Mouse (Mus musculus) liver, postnatal 0 days (tissue): ENCODE measurements around the gene Josd1. TPM values are rescaled to one million over a fixed set of nuclear protein-coding genes. Genes with fewer than 3 reads are reported as not detected.

Experiments used
- ATAC-seq: fragments of 200-750 bp; cut with Nextera tagmentation; 2 replicates; pipeline ENCODE4 v1.8.0; 2017; ENCODE audit warnings: mild to moderate bottlenecking, moderate library complexity
- DNase-seq: peaks from one replicate; pipeline ENCODE4 v3.0.0-alpha.2; 2016
- H3K27ac ChIP-seq: fragments of 300-500 bp; sonication (generic); 2 replicates; pipeline ENCODE4 v1.5.1; 2014; ENCODE audit warnings: antibody characterized with exemption, moderate library complexity, mild to moderate bottlenecking, low read depth
- H3K27me3 ChIP-seq: fragments of 300-500 bp; sonication (generic); 2 replicates; pipeline ENCODE4 v1.6.1; 2014; ENCODE audit warnings: low read length, control low read depth, mixed read lengths; ENCODE audit not compliant: insufficient read depth
- H3K36me3 ChIP-seq: fragments of 300-500 bp; sonication (generic); replicated peaks from 2 replicates; pipeline ENCODE4 v1.6.1; 2014; ENCODE audit warnings: mild to moderate bottlenecking, control low read depth, low read length, moderate library complexity, mixed read lengths; ENCODE audit not compliant: insufficient read depth
- H3K4me1 ChIP-seq: fragments of 300-500 bp; sonication (generic); 2 replicates; pipeline ENCODE4 v1.6.1; 2014; ENCODE audit warnings: antibody characterized with exemption, mild to moderate bottlenecking, control low read depth; ENCODE audit not compliant: insufficient read depth
- H3K4me2 ChIP-seq: fragments of 300-500 bp; sonication (generic); 2 replicates; pipeline ENCODE4 v1.6.1; 2014; ENCODE audit warnings: low read depth, mild to moderate bottlenecking, low read length, moderate library complexity, mixed read lengths
- H3K4me3 ChIP-seq: fragments of 300-500 bp; sonication (generic); 2 replicates; pipeline ENCODE4 v1.5.1; 2014; ENCODE audit warnings: low read depth, low read length
- H3K9ac ChIP-seq: fragments of 300-500 bp; sonication (generic); replicated peaks from 2 replicates; pipeline ENCODE4 v1.6.1; 2014; ENCODE audit warnings: mild to moderate bottlenecking, moderate library complexity
- H3K9me3 ChIP-seq: fragments of 300-500 bp; sonication (generic); 2 replicates; pipeline ENCODE4 v1.6.1; 2016; ENCODE audit warnings: mild to moderate bottlenecking, control low read depth, low read length, mixed read lengths
- CTCF ChIP-seq: sonication (generic); IDR thresholded peaks from 2 replicates; pipeline ENCODE4 v1.5.1; 2016; ENCODE audit warnings: antibody characterized with exemption, low read depth
- EP300 ChIP-seq: IDR thresholded peaks from 2 replicates; pipeline ENCODE4 v1.6.1; 2016; ENCODE audit warnings: antibody characterized with exemption, low read depth, mild to moderate bottlenecking
- WGBS: fragments of 180-500 bp; shearing (Covaris S2); extraction: QIAGEN DNeasy Blood & Tissue Kit; methylation state at CpG from one replicate; pipeline ENCODE4 v1.1.7; 2014; ENCODE audit not compliant: insufficient replicate concordance; 5-methylcytosine and 5-hydroxymethylcytosine counted together
- polyA plus RNA-seq: library from polyadenylated mRNA; unstranded; fragments of >200 nt; fragmentation: Nextera tagmentation; extraction: Ambion mirVana; gene quantifications from 2 replicates; pipeline ENCODE4 v1.2.1, GENCODE M21; 2015

Josd1 gene
- polyA plus RNA-seq, 1 experiment from 2014 or later = 13.3 TPM

GRCm38 (mm10) chr15:79657837-79658530 is 29.7 kb downstream of the Josd1 start:
- Histone ChIP-seq H3K9ac (peak overlapping the region; percentile 84), H3K9me3 (no peaks in the 10 kb centered on the region), H3K4me2 (peak overlapping the region; percentile 99), H3K4me3 (peak overlapping the region; percentile 73), H3K27me3 (no peaks in the 10 kb centered on the region), H3K4me1 (peaks cover 6% of the 10 kb centered on the region; the same call in 1 of the 2 replicates), H3K27ac (peak overlapping the region; percentile 90), H3K36me3 (0 out of 2 replicates have a peak, but pooled peaks cover 2% of the 10 kb centered on the region)
- DNase-seq = peak; percentile 90
- WGBS = 4% methylated on average over 16 of the region's 16 CpGs
- peak; percentile 77 for TF ChIP-seq CTCF
- TF ChIP-seq EP300 = 0 out of 2 replicates have a peak, but pooled peaks have one; percentile 12
- peak; percentile 44 for ATAC-seq

- TF ChIP-seq EP300 = no peak
- TF ChIP-seq CTCF = no peak
- Histone ChIP-seq H3K27ac (no peak overlapping the region), H3K4me2 (no peak overlapping the region), H3K4me1 (peaks cover 6% of the 10 kb centered on the region; the same call in 1 of the 2 replicates), H3K9me3 (0 out of 2 replicates have a peak, but pooled peaks cover 2% of the 10 kb centered on the region), H3K9ac (no peak overlapping the region), H3K4me3 (no peak overlapping the region), H3K36me3 (no peaks in the 10 kb centered on the region), H3K27me3 (no peaks in the 10 kb centered on the region)
- ATAC-seq (no peak), DNase-seq (no peak)
- 88% methylated on average over 14 of the region's 14 CpGs for WGBS
These were observed 31.3 kb downstream of the Josd1 start for GRCm38 (mm10) chr15:79656451-79656850.

- Histone ChIP-seq H3K4me2 (no peak overlapping the region), H3K4me1 (no peaks in the 10 kb centered on the region), H3K27ac (no peak overlapping the region), H3K4me3 (no peak overlapping the region), H3K9ac (no peak overlapping the region), H3K36me3 (no peaks in the 10 kb centered on the region), H3K9me3 (0 out of 2 replicates have a peak, but pooled peaks cover 3% of the 10 kb centered on the region), H3K27me3 (no peaks in the 10 kb centered on the region)
- ATAC-seq = no peak
- TF ChIP-seq CTCF (peak; percentile 70), EP300 (no peak)
- peak; percentile 44 for DNase-seq
- WGBS = 83% methylated on average over 4 of the region's 4 CpGs
These were observed 36.2 kb downstream of the Josd1 start for GRCm38 (mm10) chr15:79651481-79651880.

- Histone ChIP-seq H3K4me3 (no peak overlapping the region), H3K27ac (no peak overlapping the region), H3K9ac (no peak overlapping the region), H3K36me3 (no peaks in the 10 kb centered on the region), H3K4me2 (no peak overlapping the region), H3K27me3 (no peaks in the 10 kb centered on the region), H3K4me1 (no peaks in the 10 kb centered on the region), H3K9me3 (0 out of 2 replicates have a peak, but pooled peaks cover 3% of the 10 kb centered on the region)
- no peak for TF ChIP-seq EP300
- TF ChIP-seq CTCF = peak; percentile 78
- DNase-seq (peak; percentile 67), ATAC-seq (peak; percentile 38; the same call in 1 of the 2 replicates)
These were observed 37.1 kb downstream of the Josd1 start for GRCm38 (mm10) chr15:79650569-79650968.

- 74% methylated on average over 12 of the region's 12 CpGs for WGBS
- Histone ChIP-seq H3K4me3 (no peak overlapping the region), H3K27ac (no peak overlapping the region), H3K9me3 (0 out of 2 replicates have a peak, but pooled peaks cover 3% of the 10 kb centered on the region), H3K27me3 (no peaks in the 10 kb centered on the region), H3K36me3 (no peaks in the 10 kb centered on the region), H3K4me1 (no peaks in the 10 kb centered on the region), H3K9ac (no peak overlapping the region), H3K4me2 (no peak overlapping the region)
- no peak for DNase-seq
- ATAC-seq = no peak
- TF ChIP-seq CTCF = no peak
- TF ChIP-seq EP300 = no peak
These were observed 39.6 kb downstream of the Josd1 start for GRCm38 (mm10) chr15:79648130-79648529.

GRCm38 (mm10) chr15:79645483-79645882 is 42.2 kb downstream of the Josd1 start:
- no peaks in the 10 kb centered on the region for H3K27me3 ChIP-seq
- no peaks in the 10 kb centered on the region for H3K9me3 ChIP-seq
- no peak overlapping the region for H3K4me2 ChIP-seq
- TF ChIP-seq CTCF (no peak), EP300 (no peak)
- H3K27ac ChIP-seq = no peak overlapping the region
- ATAC-seq = no peak
- no peaks in the 10 kb centered on the region for H3K36me3 ChIP-seq
- no peak overlapping the region for H3K9ac ChIP-seq
- WGBS = 59% methylated on average over 2 of the region's 2 CpGs
- H3K4me3 ChIP-seq = no peak overlapping the region
- no peaks in the 10 kb centered on the region for H3K4me1 ChIP-seq
- DNase-seq = no peak
